Mouse (Mus musculus) heart, embryonic 14.5 days (tissue): ENCODE measurements around the gene Hmgb2. TPM values are rescaled to one million over a fixed set of nuclear protein-coding genes. Genes with fewer than 3 reads are reported as not detected.
"Not testable (repeated sequence)": the region's sequence is repeated elsewhere in the genome, so short reads cannot be mapped to it uniquely, and the experiment has no call there.

Experiments used
- ATAC-seq: fragments of 200-750 bp; cut with Nextera tagmentation; 2 replicates; pipeline ENCODE4 v1.8.0; 2017; ENCODE audit warnings: low read depth, moderate TSS enrichment; ENCODE audit not compliant: insufficient number of reproducible peaks, insufficient read depth, low FRiP score
- H3K27ac ChIP-seq, 2 experiments: fragments of 200-500 bp in 1 of 2; fragments of 300-500 bp in 1 of 2; sonication (generic) in 1 of 2; replicated peaks in 1 of 2; 2 replicates each; pipeline ENCODE4 v1.5.1; 2012 to 2014; ENCODE audit warnings: low read depth in 2 of 2, low read length in 2 of 2, control low read depth in 1 of 2, mild to moderate bottlenecking in 1 of 2, mixed read lengths in 1 of 2; ENCODE audit not compliant: control insufficient read depth in 1 of 2, insufficient read depth in 1 of 2
- H3K27me3 ChIP-seq: fragments of 300-500 bp; sonication (generic); 2 replicates; pipeline ENCODE4 v1.6.1; 2014; ENCODE audit warnings: mild to moderate bottlenecking, low read length, control low read depth; ENCODE audit not compliant: control insufficient read depth, insufficient read depth
- H3K36me3 ChIP-seq: fragments of 300-500 bp; sonication (generic); 2 replicates; pipeline ENCODE4 v1.6.1; 2014; ENCODE audit warnings: mild to moderate bottlenecking, control low read depth, low read length, mixed read lengths; ENCODE audit not compliant: control insufficient read depth, insufficient read depth
- H3K4me1 ChIP-seq, 2 experiments: fragments of 200-500 bp in 1 of 2; fragments of 300-500 bp in 1 of 2; sonication (generic) in 1 of 2; 2 replicates each; pipeline ENCODE4 v1.6.1; 2012 to 2014; ENCODE audit warnings: low read length in 2 of 2, control low read depth in 1 of 2, mixed read lengths in 1 of 2; ENCODE audit not compliant: control insufficient read depth in 2 of 2, insufficient read depth in 2 of 2
- H3K4me2 ChIP-seq: fragments of 300-500 bp; sonication (generic); 2 replicates; pipeline ENCODE4 v1.6.1; 2014; ENCODE audit warnings: mild to moderate bottlenecking, low read length
- H3K4me3 ChIP-seq, 2 experiments: fragments of 200-500 bp in 1 of 2; fragments of 300-500 bp in 1 of 2; sonication (generic) in 1 of 2; 2 replicates each; pipeline ENCODE4 v1.5.1; 2012 to 2014; ENCODE audit warnings: low read length in 2 of 2, mild to moderate bottlenecking in 2 of 2, control low read depth in 1 of 2, low read depth in 1 of 2, moderate library complexity in 1 of 2; ENCODE audit not compliant: control insufficient read depth in 1 of 2, insufficient read depth in 1 of 2
- H3K9ac ChIP-seq: fragments of 300-500 bp; sonication (generic); 2 replicates; pipeline ENCODE4 v1.6.1; 2014; ENCODE audit warnings: mild to moderate bottlenecking, low read length
- H3K9me3 ChIP-seq: fragments of 300-500 bp; sonication (generic); 2 replicates; pipeline ENCODE4 v1.6.1; 2016; ENCODE audit warnings: low read length, control low read depth; ENCODE audit not compliant: control insufficient read depth
- WGBS: fragments of 180-500 bp; shearing (Covaris S2); extraction: QIAGEN DNeasy Blood & Tissue Kit; methylation state at CpG from one replicate; pipeline ENCODE4 v1.1.7; 2014; 5-methylcytosine and 5-hydroxymethylcytosine counted together
- polyA plus RNA-seq: library from polyadenylated mRNA; unstranded; fragments of >200 nt; fragmentation: Nextera tagmentation; extraction: Ambion mirVana; gene quantifications from 2 replicates; pipeline ENCODE4 v1.2.1, GENCODE M21; 2014

Hmgb2 gene
- polyA plus RNA-seq, 1 experiment from 2014 or later: 259 TPM

DNA sequence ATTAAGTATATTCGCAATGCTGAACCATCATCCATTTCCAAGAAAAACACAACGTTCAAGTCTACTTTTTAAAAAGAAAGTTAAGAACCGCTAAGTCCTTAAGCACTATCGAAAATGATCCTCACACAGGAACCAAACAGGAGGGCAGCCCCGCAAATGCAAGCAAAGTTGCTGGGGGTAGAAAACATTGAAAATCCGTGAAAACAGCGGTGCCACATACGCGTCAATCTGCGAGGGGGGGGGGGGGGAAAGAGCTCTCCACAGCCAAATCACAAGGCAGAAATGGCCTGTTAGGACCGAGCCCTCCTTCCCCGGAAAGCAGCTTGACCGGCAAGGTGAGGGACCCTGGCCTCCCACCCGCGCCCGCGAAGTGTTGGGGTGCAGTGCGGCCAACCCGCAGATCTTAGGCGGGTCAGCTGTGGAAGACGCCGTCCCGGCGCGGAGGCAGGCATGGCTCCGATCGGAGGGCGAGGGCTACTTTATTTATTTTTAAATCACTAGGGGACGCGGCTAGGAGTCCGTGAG is 854 bp upstream of the Hmgb2 start:
- H3K9ac ChIP-seq: peak overlapping the region; percentile 90
- H3K36me3 ChIP-seq: peaks cover 26% of the 10 kb centered on the region
- WGBS: 2% methylated on average over 31 of the region's 31 CpGs
- peak overlapping the region; percentile 80 to 82 for H3K27ac ChIP-seq
- peak overlapping the region; percentile 81 to 88 for H3K4me3 ChIP-seq
- H3K4me2 ChIP-seq: peak overlapping the region; percentile 97
- peaks cover 0 to 8% of the 10 kb centered on the region in 2 experiments; a peak in 2 of 4 replicates for H3K4me1 ChIP-seq
- ATAC-seq: no peak
- H3K9me3 ChIP-seq: no peaks in the 10 kb centered on the region
- no peaks in the 10 kb centered on the region for H3K27me3 ChIP-seq

DNA sequence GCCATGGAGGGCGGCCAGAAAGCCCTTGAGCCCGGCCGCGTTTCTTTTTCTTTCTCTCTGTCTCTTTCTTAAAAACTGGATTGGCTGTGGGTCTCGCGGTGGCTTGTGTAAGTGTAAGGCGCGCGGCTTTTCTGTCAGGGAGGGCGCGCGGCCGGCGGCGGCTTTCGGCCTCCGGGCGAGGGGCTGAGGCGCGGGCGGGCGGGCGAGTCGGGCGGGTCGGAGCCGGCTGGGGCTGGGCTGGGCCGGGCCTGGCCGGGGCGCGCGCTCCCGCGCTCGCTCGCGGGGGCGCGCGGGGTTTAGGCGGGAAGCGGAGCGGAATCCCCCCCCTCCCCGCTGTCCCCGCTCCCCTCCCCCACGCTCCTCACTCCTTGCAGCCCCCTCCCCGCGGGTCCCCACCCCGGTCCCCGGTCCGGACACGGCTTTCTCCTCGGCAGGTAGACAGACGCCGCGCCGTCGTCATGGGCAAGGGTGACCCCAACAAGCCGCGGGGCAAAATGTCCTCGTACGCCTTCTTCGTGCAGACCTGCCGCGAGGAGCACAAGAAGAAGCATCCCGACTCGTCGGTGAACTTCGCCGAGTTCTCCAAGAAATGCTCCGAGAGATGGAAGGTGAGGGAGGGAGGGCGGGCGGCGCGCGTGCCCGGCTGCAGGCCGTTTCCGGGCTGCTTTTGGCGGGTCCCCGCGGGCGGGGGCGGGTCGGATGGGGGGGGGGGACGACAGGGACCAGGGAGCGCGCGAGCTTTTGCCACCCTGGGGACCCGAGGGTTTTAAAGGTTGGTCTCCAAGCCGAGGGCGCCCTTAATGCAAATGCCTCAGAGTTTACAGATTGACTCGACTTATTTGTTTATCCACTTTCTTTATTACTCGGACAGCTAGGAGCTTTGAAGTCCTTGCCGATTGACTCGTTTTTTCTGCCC is 692 bp downstream of the Hmgb2 start:
- H3K4me1 ChIP-seq: peaks cover 0 to 8% of the 10 kb centered on the region in 2 experiments; a peak in 2 of 4 replicates
- H3K9ac ChIP-seq: peak overlapping the region; percentile 100
- H3K4me2 ChIP-seq: peak overlapping the region; percentile 67
- peak overlapping the region; percentile 88 to 97 for H3K4me3 ChIP-seq
- peak overlapping the region; percentile 100 for H3K27ac ChIP-seq
- ATAC-seq: peak; percentile 15; the same call in 1 of the 2 replicates
- H3K9me3 ChIP-seq: no peaks in the 10 kb centered on the region
- peaks cover 39% of the 10 kb centered on the region for H3K36me3 ChIP-seq
- H3K27me3 ChIP-seq: no peaks in the 10 kb centered on the region
- 2% methylated on average over 76 of the region's 96 CpGs for WGBS

DNA sequence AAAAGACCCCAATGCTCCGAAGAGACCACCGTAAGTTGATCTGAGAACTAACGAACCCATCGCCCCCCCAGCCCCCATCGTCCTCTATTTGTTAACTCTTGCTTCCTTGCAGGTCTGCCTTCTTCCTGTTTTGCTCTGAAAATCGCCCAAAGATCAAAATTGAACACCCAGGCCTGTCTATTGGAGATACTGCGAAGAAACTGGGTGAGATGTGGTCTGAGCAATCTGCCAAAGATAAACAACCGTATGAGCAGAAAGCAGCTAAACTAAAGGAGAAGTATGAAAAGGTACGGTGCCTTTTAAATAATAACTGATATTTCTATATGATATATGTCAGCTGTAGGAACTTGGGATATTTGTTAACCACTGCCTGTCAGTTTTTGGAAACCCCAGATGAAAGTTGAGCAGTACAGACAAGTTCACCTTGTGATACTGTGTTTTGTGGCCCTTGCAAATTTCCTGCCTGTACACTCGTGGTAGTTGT is 1.5 kb downstream of the Hmgb2 start:
- WGBS: 11% methylated on average over 9 of the region's 10 CpGs
- Histone ChIP-seq H3K36me3 (peaks cover 47% of the 10 kb centered on the region), H3K9ac (peak overlapping the region; percentile 100), H3K27ac (peak overlapping the region in 1 of 2 experiments; percentile 100; a peak in 2 of 4 replicates), H3K4me2 (peak overlapping the region; percentile 67), H3K4me3 (peak overlapping the region; percentile 88 to 97)
- not testable (repeated sequence) for ATAC-seq, H3K27me3 ChIP-seq, H3K9me3 ChIP-seq, H3K4me1 ChIP-seq

GRCm38 (mm10) chr8:57516685-57517084 is 5.0 kb downstream of the Hmgb2 start:
- 91% methylated on average over 4 of the region's 5 CpGs for WGBS
- H3K36me3 ChIP-seq: peaks cover 56% of the 10 kb centered on the region
- not testable (repeated sequence) for H3K4me3 ChIP-seq, H3K4me2 ChIP-seq, H3K9ac ChIP-seq, H3K9me3 ChIP-seq, H3K4me1 ChIP-seq, ATAC-seq, H3K27me3 ChIP-seq, H3K27ac ChIP-seq

GRCm38 (mm10) chr8:57517723-57518122 is 6.0 kb downstream of the Hmgb2 start:
- Histone ChIP-seq H3K27me3 (no peaks in the 10 kb centered on the region), H3K9ac (no peak overlapping the region), H3K4me2 (no peak overlapping the region), H3K4me1 (no peaks in the 10 kb centered on the region; a peak in 2 of 4 replicates), H3K9me3 (no peaks in the 10 kb centered on the region), H3K27ac (no peak overlapping the region), H3K36me3 (peaks cover 56% of the 10 kb centered on the region), H3K4me3 (no peak overlapping the region)
- WGBS: 93% methylated on average over 3 of the region's 3 CpGs
- ATAC-seq: no peak

DNA sequence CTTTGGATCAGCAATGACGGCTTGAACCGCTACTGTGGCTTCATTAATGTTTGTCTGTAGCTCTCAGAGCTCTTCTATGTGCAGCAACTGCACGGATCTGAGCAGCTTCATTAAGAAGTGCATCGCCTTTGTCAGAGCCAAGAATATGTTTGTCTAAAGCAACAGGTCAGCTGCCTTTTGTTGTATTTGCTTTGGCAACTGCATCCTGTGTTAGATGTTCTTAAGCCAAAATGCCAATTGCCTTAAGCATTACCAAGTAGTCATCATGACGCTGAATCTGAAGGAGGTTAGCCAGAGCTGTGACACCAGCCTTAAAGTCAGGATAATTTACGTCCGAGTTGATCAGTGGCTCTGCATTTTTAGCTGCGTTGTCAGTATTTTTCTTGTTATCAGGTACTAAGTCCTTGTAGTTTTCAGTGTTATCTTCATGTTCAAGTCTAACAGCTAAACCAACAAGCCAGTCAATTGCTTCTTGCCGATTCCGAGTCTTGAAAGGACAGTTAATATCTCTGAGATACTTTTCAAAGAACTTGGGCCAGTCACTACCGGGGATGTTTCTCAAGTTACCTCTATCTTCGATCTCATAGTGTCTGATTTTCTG is 8.6 kb downstream of the Hmgb2 start:
- Histone ChIP-seq H3K36me3 (peaks cover 38% of the 10 kb centered on the region), H3K4me2 (no peak overlapping the region), H3K9me3 (no peaks in the 10 kb centered on the region), H3K4me1 (no peaks in the 10 kb centered on the region), H3K27me3 (no peaks in the 10 kb centered on the region), H3K4me3 (no peak overlapping the region), H3K9ac (no peak overlapping the region), H3K27ac (no peak overlapping the region)
- 54% methylated on average over 12 of the region's 12 CpGs for WGBS
- no peak for ATAC-seq

DNA sequence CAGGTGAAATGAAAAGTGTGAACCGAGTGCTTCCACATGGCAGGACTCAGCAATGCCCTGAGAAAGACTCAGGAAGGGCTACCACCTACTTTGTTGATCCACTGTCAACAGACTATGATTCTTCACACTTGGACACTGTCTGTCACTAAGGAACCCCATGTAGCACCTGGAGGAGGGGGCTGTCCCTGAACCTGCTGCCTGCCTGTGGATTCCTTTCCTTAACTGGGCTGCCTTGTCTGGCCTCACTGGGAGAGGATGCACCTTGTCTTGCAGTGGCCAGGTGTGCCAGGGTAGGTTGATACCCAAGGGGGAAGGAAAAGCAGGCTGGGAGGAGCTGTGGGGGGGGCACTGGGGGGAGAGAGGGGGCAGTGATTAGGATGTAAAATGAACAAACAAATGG is 16.3 kb downstream of the Hmgb2 start:
- Histone ChIP-seq H3K4me3 (no peak overlapping the region), H3K9ac (no peak overlapping the region), H3K27ac (no peak overlapping the region), H3K36me3 (no peaks in the 10 kb centered on the region), H3K9me3 (no peaks in the 10 kb centered on the region), H3K4me2 (no peak overlapping the region), H3K27me3 (no peaks in the 10 kb centered on the region), H3K4me1 (peaks cover 6 to 10% of the 10 kb centered on the region in 2 experiments)
- no peak for ATAC-seq
- WGBS: 94% methylated on average over 1 of the region's 1 CpGs
